Mouse (Mus musculus) small intestine, adult 2 months (tissue): Measurements from ENCODE around the gene Sorl1. TPM values are rescaled to one million over a fixed set of nuclear protein-coding genes. Genes with fewer than 3 reads are reported as not detected.

Source experiments
- H3K27ac ChIP-seq: fragments of 200-500 bp; 2 replicates; pipeline ENCODE4 v1.5.1; 2012; ENCODE audit warnings: low read depth, low read length, control low read depth, inconsistent platforms; ENCODE audit not compliant: insufficient read depth
- H3K27me3 ChIP-seq: fragments of 200-500 bp; 2 replicates; pipeline ENCODE4 v1.6.1; 2012; ENCODE audit warnings: mild to moderate bottlenecking, moderate library complexity, low read length, inconsistent platforms; ENCODE audit not compliant: control insufficient read depth, insufficient read depth
- H3K36me3 ChIP-seq: fragments of 200-500 bp; 2 replicates; pipeline ENCODE4 v1.6.1; 2012; ENCODE audit warnings: mild to moderate bottlenecking, low read length, control low read depth, inconsistent platforms; ENCODE audit not compliant: control insufficient read depth, insufficient read depth
- H3K4me1 ChIP-seq: fragments of 200-500 bp; 2 replicates; pipeline ENCODE4 v1.6.1; 2012; ENCODE audit warnings: low read length, inconsistent platforms, mixed read lengths; ENCODE audit not compliant: control insufficient read depth, insufficient read depth, insufficient read length
- H3K4me3 ChIP-seq: fragments of 200-500 bp; 2 replicates; pipeline ENCODE4 v1.5.1; 2012; ENCODE audit warnings: low read depth, mild to moderate bottlenecking, control low read depth, inconsistent platforms, low read length, moderate library complexity
- CTCF ChIP-seq: fragments of 200-500 bp; IDR thresholded peaks from 2 replicates; pipeline ENCODE4 v1.5.1; 2012; ENCODE audit warnings: low read depth, mild to moderate bottlenecking, control low read depth, inconsistent platforms, low read length, moderate library complexity, mixed read lengths; ENCODE audit not compliant: insufficient replicate concordance, insufficient read length; ENCODE audit errors: extremely low read depth
- POLR2A ChIP-seq: fragments of 200-500 bp; IDR thresholded peaks from 2 replicates; pipeline ENCODE4 v1.6.1; 2012; ENCODE audit warnings: low read depth, mild to moderate bottlenecking, control low read depth, inconsistent platforms, low read length, moderate library complexity
- WGBS: fragments of 180-500 bp; shearing (Covaris S2); methylation state at CpG from one replicate; pipeline ENCODE4 v1.1.7; 2018; 5-methylcytosine and 5-hydroxymethylcytosine counted together
- polyA plus RNA-seq: library from polyadenylated mRNA; depleted of rRNA; stranded (reverse); fragments of >200 nt; gene quantifications from 2 replicates; pipeline ENCODE4 v1.2.3, GENCODE M21; 2012

Gene Sorl1
- polyA plus RNA-seq, 1 experiment = 16.1 TPM

- no peaks in the 10 kb centered on the region for H3K27me3 ChIP-seq
- WGBS = 44% methylated on average over 6 of the region's 6 CpGs
- H3K27ac ChIP-seq = no peak overlapping the region
- H3K4me1 ChIP-seq = peaks cover 16% of the 10 kb centered on the region
- H3K4me3 ChIP-seq = no peak overlapping the region
- peaks cover 2% of the 10 kb centered on the region for H3K36me3 ChIP-seq
- TF ChIP-seq CTCF = no peak
- no peak for TF ChIP-seq POLR2A
These were observed 22.1 kb downstream of the Sorl1 start for GRCm38 (mm10) chr9:42102013-42102412.

GRCm38 (mm10) chr9:42101266-42101665, 22.8 kb downstream of the Sorl1 start:
- TF ChIP-seq CTCF = no peak
- no peak for TF ChIP-seq POLR2A
- Histone ChIP-seq H3K27me3 (no peaks in the 10 kb centered on the region), H3K4me1 (peaks cover 18% of the 10 kb centered on the region; the same call in 1 of the 2 replicates), H3K27ac (0 out of 2 replicates have a peak overlapping the region, but pooled peaks have one; percentile 7), H3K36me3 (peaks cover 2% of the 10 kb centered on the region), H3K4me3 (no peak overlapping the region)
- 54% methylated on average over 7 of the region's 7 CpGs for WGBS

- WGBS = 27% methylated on average over 9 of the region's 9 CpGs
- peak overlapping the region; percentile 7; the same call in 1 of the 2 replicates for H3K27ac ChIP-seq
- peaks cover 18% of the 10 kb centered on the region; the same call in 1 of the 2 replicates for H3K4me1 ChIP-seq
- TF ChIP-seq POLR2A (no peak), CTCF (no peak)
- no peak overlapping the region for H3K4me3 ChIP-seq
- H3K27me3 ChIP-seq = no peaks in the 10 kb centered on the region
- no peaks in the 10 kb centered on the region; the same call in none of the 2 replicates for H3K36me3 ChIP-seq
These were observed 23.4 kb downstream of the Sorl1 start for GRCm38 (mm10) chr9:42100618-42101210.

GRCm38 (mm10) chr9:42098474-42099121, 25.5 kb downstream of the Sorl1 start:
- TF ChIP-seq POLR2A (no peak), CTCF (no peak)

GRCm38 (mm10) chr9:42097731-42098473, 26.2 kb downstream of the Sorl1 start:
- no peaks in the 10 kb centered on the region for H3K27me3 ChIP-seq
- WGBS = 91% methylated on average over 8 of the region's 8 CpGs
- no peak for TF ChIP-seq CTCF
- TF ChIP-seq POLR2A = no peak
- peaks cover 21% of the 10 kb centered on the region for H3K4me1 ChIP-seq
- H3K4me3 ChIP-seq = no peak overlapping the region
- no peaks in the 10 kb centered on the region; the same call in none of the 2 replicates for H3K36me3 ChIP-seq
- H3K27ac ChIP-seq = peak overlapping the region; percentile 57

More at GRCm38 (mm10) chr9:42098474-42099121, 25.5 kb downstream of the Sorl1 start:
- 76% methylated on average over 5 of the region's 5 CpGs for WGBS
- Histone ChIP-seq H3K36me3 (no peaks in the 10 kb centered on the region; the same call in none of the 2 replicates), H3K27ac (no peak overlapping the region), H3K4me1 (peaks cover 21% of the 10 kb centered on the region), H3K27me3 (no peaks in the 10 kb centered on the region), H3K4me3 (no peak overlapping the region)

- H3K4me3 ChIP-seq = no peak overlapping the region
- peak overlapping the region; percentile 57 for H3K27ac ChIP-seq
- 85% methylated on average over 7 of the region's 7 CpGs for WGBS
- H3K36me3 ChIP-seq = no peaks in the 10 kb centered on the region; the same call in none of the 2 replicates
- H3K4me1 ChIP-seq = peaks cover 22% of the 10 kb centered on the region
- no peak for TF ChIP-seq CTCF
- no peak for TF ChIP-seq POLR2A
- H3K27me3 ChIP-seq = no peaks in the 10 kb centered on the region
These were observed 26.9 kb downstream of the Sorl1 start for GRCm38 (mm10) chr9:42097006-42097730.

- Histone ChIP-seq H3K4me1 (peaks cover 11% of the 10 kb centered on the region), H3K27me3 (no peaks in the 10 kb centered on the region), H3K4me3 (no peak overlapping the region), H3K36me3 (peaks cover 5% of the 10 kb centered on the region), H3K27ac (0 out of 2 replicates have a peak overlapping the region, but pooled peaks have one; percentile 13)
- TF ChIP-seq POLR2A = no peak
- TF ChIP-seq CTCF = no peak
- WGBS = 63% methylated on average over 11 of the region's 11 CpGs
These were observed 29.3 kb downstream of the Sorl1 start for GRCm38 (mm10) chr9:42094752-42095151.
